Mouse (Mus musculus): ENCODE data around the gene Gm45837.

Gene Gm45837

DNA sequence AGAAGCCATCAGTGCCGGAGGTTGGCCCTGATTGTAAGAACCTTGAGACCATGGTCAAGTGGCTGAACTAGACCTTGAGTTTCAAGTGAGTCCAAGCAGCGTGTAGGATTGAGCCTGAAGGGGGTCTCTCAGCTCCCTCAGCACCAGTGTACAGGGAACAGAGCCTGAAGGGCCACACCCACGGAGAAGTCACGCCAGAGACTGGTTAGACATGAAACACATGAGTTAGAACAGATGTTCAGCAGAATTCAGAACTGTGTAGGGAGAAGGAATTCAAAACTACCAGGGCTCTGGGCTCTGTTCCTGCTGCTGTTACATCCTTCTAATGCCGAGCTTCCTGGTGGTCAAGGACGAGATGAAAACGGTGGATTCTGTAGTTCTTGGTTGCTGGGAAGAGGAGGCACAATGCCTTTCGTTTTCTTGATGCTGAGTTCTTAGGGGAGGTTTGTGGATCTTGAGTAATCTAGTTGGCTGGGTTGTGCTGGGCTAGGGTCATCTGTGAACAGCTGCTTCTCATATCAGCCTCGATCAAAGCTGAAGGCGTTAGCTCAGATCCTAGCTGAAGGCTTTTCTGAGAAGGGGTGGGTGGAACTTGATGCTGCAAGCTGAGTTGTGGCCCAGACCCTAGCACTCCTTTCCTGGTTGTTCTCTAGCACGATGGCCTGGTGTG, at the start of gene Gm45837:
TSS of gene Gm45837 (plus strand) at position 620 of the 670 bp plus-strand sequence.
- DNase-seq = no peak

- no peak for DNase-seq
These were observed 49.7 kb upstream of the Gm45837 start for GRCm38 (mm10) chr7:101361021-101361420.

GRCm38 (mm10) chr7:101361767-101362166, 48.9 kb upstream of the Gm45837 start:
- no peak for DNase-seq

GRCm38 (mm10) chr7:101362791-101363191, 47.9 kb upstream of the Gm45837 start:
- DNase-seq = no peak

DNA sequence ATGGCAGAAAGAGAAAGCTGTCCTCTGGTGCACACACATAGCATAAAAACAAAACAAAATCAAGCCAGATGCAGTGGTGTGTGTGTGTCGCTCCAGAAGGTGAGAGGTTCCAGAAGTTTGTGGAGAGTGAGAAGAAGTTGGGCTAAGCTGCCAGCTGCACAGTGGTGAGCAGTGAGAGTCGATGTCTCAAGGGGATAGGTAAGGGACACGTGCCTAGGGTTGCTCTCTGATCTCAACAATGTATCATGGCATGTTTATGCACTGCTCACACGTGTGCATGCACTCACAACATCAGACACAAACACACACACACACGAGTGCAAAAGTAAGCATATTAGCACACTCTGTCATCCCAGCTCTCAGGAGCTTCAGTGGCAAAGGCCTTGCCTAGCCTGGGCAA, 46.8 kb upstream of the Gm45837 start:
- DNase-seq = no peak

- no peak for DNase-seq
These were observed 42.5 kb upstream of the Gm45837 start for GRCm38 (mm10) chr7:101367901-101368852.

GRCm38 (mm10) chr7:101369666-101370065, 41.0 kb upstream of the Gm45837 start:
- DNase-seq = no peak

DNA sequence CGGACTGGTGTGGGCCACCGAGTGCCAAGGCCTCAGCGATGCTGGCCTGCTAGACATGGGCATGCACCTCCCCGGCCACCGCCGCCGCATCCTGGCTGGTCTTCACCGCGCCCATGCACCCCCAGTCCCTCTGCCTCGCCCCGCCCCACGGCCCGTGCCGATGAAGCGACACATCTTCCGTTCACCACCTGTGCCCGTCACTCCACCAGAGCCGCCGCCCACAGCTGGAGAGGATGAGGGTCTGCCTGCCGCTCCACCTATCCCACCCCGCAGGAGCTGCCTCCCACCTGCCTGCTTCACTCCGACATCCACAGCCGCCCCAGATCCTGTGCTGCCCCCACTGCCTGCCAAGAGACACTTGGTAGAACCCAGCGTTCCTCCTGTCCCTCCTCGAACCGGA, 37.6 kb upstream of the Gm45837 start:
- DNase-seq = no peak

- DNase-seq = no peak
These were observed 36.5 kb upstream of the Gm45837 start for GRCm38 (mm10) chr7:101374155-101374554.

DNA sequence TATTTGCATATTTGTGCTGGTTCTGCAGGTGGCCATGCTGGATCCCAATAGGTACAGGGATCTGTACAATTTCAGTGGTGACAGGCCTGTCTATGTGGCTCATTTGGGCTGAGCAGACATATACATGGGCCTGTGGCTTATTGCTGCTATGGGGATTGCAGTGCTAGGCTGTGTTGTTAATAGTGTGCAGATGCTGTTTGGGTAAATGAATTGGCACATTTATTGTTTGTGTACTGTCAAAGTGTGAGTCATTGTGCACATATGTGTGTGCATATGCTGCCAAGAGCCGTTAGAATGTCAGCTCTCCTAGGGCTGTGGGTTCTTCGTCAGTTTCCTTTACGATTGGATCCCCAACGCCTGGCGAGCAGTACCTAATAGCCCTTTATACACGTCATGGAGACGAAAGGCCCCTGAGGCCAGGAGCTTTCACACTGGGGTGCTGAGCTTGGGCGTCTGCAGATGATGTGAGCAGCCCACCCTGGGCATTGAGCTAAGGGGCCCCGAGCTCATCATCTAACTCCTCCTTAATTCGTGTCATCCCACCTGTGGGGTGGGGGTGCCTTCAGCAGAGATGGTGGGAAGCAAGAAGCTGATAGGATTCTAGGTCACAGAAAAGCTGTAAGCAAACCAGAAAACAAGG, 33.9 kb upstream of the Gm45837 start:
- DNase-seq = no peak

GRCm38 (mm10) chr7:101377741-101378262, 32.9 kb upstream of the Gm45837 start:
- no peak for DNase-seq

GRCm38 (mm10) chr7:101378285-101378684, 32.4 kb upstream of the Gm45837 start:
- no peak for DNase-seq

- DNase-seq = no peak
These were observed 31.8 kb upstream of the Gm45837 start for GRCm38 (mm10) chr7:101378796-101379465.

GRCm38 (mm10) chr7:101379732-101380131, 31.0 kb upstream of the Gm45837 start:
- DNase-seq = no peak

GRCm38 (mm10) chr7:101381512-101381911, 29.2 kb upstream of the Gm45837 start:
- DNase-seq = no peak

- DNase-seq = no peak
These were observed 28.3 kb upstream of the Gm45837 start for GRCm38 (mm10) chr7:101382378-101382777.

DNA sequence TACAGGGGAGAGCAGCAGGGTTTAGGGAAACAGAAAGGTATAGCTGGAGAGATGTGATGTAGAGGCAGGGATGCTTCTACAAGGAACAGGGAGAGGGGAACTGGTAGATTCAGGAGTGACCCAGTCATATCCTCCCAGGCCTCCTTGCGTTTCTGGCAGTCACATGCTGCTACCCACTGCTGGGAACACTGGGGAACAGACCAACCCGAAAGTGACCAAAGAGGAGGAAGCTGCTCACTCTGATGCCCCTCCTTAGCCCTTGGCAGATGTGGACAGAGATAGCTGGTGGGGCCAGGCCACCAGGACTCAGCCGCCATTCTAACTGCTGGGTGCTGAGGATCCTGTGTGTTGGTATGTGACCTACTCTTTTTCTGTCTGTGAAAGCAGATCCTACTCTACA, 26.9 kb upstream of the Gm45837 start:
- no peak for DNase-seq

DNA sequence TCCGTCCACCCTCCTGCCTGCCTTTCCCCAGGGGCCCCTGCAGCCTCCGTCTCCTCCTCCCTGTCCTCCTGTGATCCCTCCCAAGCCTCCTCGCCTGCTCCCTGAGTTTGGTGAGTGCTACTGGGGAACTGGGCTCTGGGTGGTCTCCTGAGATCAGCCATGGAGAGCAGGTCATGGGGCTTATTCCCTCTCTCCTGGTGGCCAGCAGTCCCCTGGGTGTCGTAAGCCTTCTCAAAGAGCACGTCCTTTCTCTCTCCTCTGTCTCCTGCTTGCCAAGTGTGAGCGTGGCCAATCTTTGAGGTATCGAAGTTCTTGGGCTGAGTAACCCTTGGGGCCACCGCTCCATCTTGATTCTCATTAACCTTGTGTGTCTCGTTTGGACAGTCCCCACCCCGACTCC, 25.8 kb upstream of the Gm45837 start:
- no peak for DNase-seq

- DNase-seq = no peak
These were observed 25.4 kb upstream of the Gm45837 start for GRCm38 (mm10) chr7:101385331-101385733.

DNA sequence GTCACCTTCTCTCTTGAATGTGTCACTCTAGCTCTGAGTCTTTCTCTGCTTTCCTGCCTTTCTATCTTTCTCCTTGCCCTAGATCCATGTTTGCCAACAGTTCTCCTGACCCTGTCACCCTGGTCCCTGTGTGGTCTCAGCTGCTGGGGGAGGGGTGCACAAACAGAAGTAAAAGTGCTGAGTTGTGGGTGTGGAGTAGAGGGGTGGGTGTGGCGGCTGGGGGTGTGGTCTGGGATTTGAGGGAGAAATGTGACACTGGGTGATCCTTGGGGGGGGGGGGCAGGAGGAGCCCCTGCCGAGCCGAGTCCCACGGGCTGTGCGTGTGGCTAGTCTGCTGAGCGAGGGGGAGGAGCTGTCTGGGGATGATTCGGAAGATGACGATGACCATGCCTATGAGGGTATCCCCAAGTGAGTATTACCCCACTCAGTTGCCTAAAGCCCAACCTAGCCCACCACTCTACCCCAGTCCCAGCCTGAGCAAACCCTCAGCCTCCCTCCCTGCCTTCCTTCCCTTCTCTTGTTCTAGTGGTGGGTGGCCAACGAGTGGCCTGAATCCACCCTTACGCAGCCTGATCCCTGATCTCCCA, 24.7 kb upstream of the Gm45837 start:
- DNase-seq = no peak

- no peak for DNase-seq
These were observed 21.4 kb upstream of the Gm45837 start for GRCm38 (mm10) chr7:101389256-101389655.

DNA sequence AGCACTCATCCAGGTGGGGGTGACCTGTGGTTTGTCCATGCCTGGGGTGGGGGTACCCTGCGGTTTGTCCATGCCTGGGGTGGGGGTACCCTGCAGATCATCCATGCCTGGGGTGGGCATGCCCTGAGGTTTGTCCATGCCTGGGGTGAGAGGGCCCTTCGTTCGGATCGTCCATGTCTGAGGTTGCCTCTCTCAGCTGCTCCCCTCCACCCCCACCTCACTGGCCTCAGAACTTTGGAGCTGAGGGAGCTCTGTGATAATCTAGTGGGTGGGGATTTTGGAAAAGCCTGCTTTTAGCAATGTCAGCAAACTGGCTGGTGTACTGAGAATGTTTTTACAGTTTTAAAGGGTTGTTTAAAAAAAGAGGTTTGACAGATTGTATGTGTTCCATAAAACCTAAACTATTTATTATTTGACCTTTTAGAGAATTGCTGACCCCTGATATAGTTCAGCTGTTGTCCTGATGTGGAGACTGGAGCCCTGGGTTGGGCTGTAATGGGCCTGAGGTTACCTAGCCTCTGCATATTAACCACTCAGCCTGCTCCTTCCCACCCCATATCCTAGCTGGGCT, 18.7 kb upstream of the Gm45837 start:
- no peak for DNase-seq

Measured in right cerebral cortex, postnatal 25 days (tissue).